Mouse (Mus musculus) heart, postnatal 10 days (tissue): ENCODE results near the gene Snx3. TPM values are rescaled to one million over a fixed set of nuclear protein-coding genes. Genes with fewer than 3 reads are reported as not detected.

Experiments
- DNase-seq, 2 experiments: peaks; one replicate each; pipeline ENCODE4 v3.0.0; 2021
- intact Hi-C: fragments of 180-260 bp; cut with DNase I; formaldehyde crosslinking; loops from one replicate; pipeline ENCODE4 v1.15.1; 2025
- total RNA-seq, 2 experiments: library from RNA; stranded (reverse); gene quantifications; 2 replicates each; pipeline ENCODE4 v1.2.3; 2021

Gene Snx3
- total RNA-seq, result 100 to 1,000 TPM; 205 to 214 TPM

GRCm38 (mm10) chr10:42501775-42502348 is at the start of gene Snx3:
Gene Snx3 (plus strand): TSS chr10:42502030.
- intact Hi-C loops, result loop anchor here (1.0 to 5.0 kb wide), 3 partner anchors 24 to 85 kb away; partner anchors contain the start of gene Afg1l
- DNase-seq, result peak; percentile 98

- no peak for DNase-seq
- intact Hi-C loops, result no loop called here
These were observed 47.6 kb upstream of the Snx3 start for GRCm38 (mm10) chr10:42454266-42454665.

- intact Hi-C loops, result loop anchor here (5.0 kb wide), 1 partner anchor 48 kb away; the partner anchor contains the start of gene Snx3
- no peak for DNase-seq
These were observed 47.1 kb upstream of the Snx3 start for GRCm38 (mm10) chr10:42454690-42455089.

- no peak for DNase-seq
These were observed 45.8 kb upstream of the Snx3 start for GRCm38 (mm10) chr10:42455981-42456380.

GRCm38 (mm10) chr10:42457557-42458191 is 44.2 kb upstream of the Snx3 start:
- intact Hi-C loops, result loop anchor here (2.0 to 5.0 kb wide), 2 partner anchors 19 to 45 kb away; partner anchors contain the start of gene Snx3
- peak; percentile 82 for DNase-seq

More at GRCm38 (mm10) chr10:42455981-42456380, 45.8 kb upstream of the Snx3 start:
- intact Hi-C loops, result loop anchor here (2.0 to 5.0 kb wide), 2 partner anchors 21 to 46 kb away; partner anchors contain the start of gene Snx3

- intact Hi-C loops, result no loop called here
- DNase-seq, result peak; percentile 59 to 67
These were observed 37.6 kb upstream of the Snx3 start for GRCm38 (mm10) chr10:42464224-42464623.

- no peak for DNase-seq
- intact Hi-C loops, result no loop called here
These were observed 37.0 kb upstream of the Snx3 start for GRCm38 (mm10) chr10:42464805-42465204.

- intact Hi-C loops, result no loop called here
- DNase-seq, result no peak
These were observed 26.8 kb upstream of the Snx3 start for GRCm38 (mm10) chr10:42474946-42475514.

- intact Hi-C loops, result loop anchor here (2.0 kb wide), 1 partner anchor 20 kb away; no protein-coding TSS in a partner anchor
- DNase-seq, result peak in 1 of 2 experiments; percentile 34
These were observed 24.9 kb upstream of the Snx3 start for GRCm38 (mm10) chr10:42476774-42477475.

- no peak for DNase-seq
- intact Hi-C loops, result loop anchor here (1.0 to 2.0 kb wide), 2 partner anchors 21 to 24 kb away; no protein-coding TSS in a partner anchor
These were observed 24.1 kb upstream of the Snx3 start for GRCm38 (mm10) chr10:42477550-42478340.

- DNase-seq, result peak; percentile 98
- intact Hi-C loops, result loop anchor here (1.0 kb wide), 1 partner anchor 23 kb away; no protein-coding TSS in a partner anchor
These were observed 23.5 kb upstream of the Snx3 start, which contains the start of gene Afg1l for GRCm38 (mm10) chr10:42478341-42478720. Gene Afg1l (minus strand): TSS chr10:42478565.

- no peak for DNase-seq
- intact Hi-C loops, result no loop called here
These were observed 21.1 kb upstream of the Snx3 start for GRCm38 (mm10) chr10:42480719-42481118.

- intact Hi-C loops, result no loop called here
- DNase-seq, result no peak
These were observed 13.1 kb upstream of the Snx3 start for GRCm38 (mm10) chr10:42488606-42489296.

- DNase-seq, result peak; percentile 22 to 27
- intact Hi-C loops, result no loop called here
These were observed 10.7 kb upstream of the Snx3 start for GRCm38 (mm10) chr10:42491158-42491557.

GRCm38 (mm10) chr10:42492027-42492771 is 9.6 kb upstream of the Snx3 start:
- intact Hi-C loops, result no loop called here
- DNase-seq, result no peak

GRCm38 (mm10) chr10:42493000-42493399 is 8.8 kb upstream of the Snx3 start:
- intact Hi-C loops, result no loop called here
- DNase-seq, result no peak

- DNase-seq, result peak in 1 of 2 experiments; percentile 18
- intact Hi-C loops, result loop anchor here (1.0 to 5.0 kb wide), 3 partner anchors 22 to 83 kb away; partner anchors contain the start of gene Afg1l
These were observed 1.2 kb upstream of the Snx3 start for GRCm38 (mm10) chr10:42500611-42501010.

GRCm38 (mm10) chr10:42501161-42501560 is 669 bp upstream of the Snx3 start:
- intact Hi-C loops, result loop anchor here (1.0 to 5.0 kb wide), 3 partner anchors 23 to 84 kb away; partner anchors contain the start of gene Afg1l

More at GRCm38 (mm10) chr10:42501161-42501560, 669 bp upstream of the Snx3 start:
- DNase-seq, result no peak
